Mouse (Mus musculus): ENCODE measurements at regions not wholly inside any gene's neighbourhood (a gene's known extent, or its start where the extent isn't known, plus 50 kb on each side); places are given as distances from the start of the nearest gene placed in this dataset.

- peak; percentile 79 for DNase-seq (ENCODE audit: low read depth, low spot score)
These were observed 566.1 kb downstream of the 1700064H15Rik start for GRCm38 (mm10) chr3:19062249-19062859.

- no peak for DNase-seq (ENCODE audit: low read depth, low spot score)
These were observed 561.2 kb downstream of the 1700064H15Rik start for GRCm38 (mm10) chr3:19067141-19067757.
